Mouse (Mus musculus): ENCODE measurements around the gene Dnajc16. TPM values are rescaled to one million over a fixed set of nuclear protein-coding genes. Genes with fewer than 3 reads are reported as not detected.
A peak's percentile ranks its signal among the peaks of the same experiment; 100 is the strongest.

Gene Dnajc16
- total RNA-seq, 1 experiment: 12.1 TPM

- no peak for TF ChIP-seq HCFC1 (IDR thresholded peaks at IDR 0.05; ENCODE audit: borderline replicate concordance, insufficient read depth, low read length)
- in situ Hi-C loops (cut with MboI; ENCODE audit: low sequenced_read_pairs in 2 of 2, unreplicated experiment in 2 of 2): no loop called here
- Histone ChIP-seq H3K4me3 (ENCODE audit: insufficient read depth in 1 of 2, low read depth in 1 of 2, low read length in 2 of 2, poor library complexity in 1 of 2, severe bottlenecking in 1 of 2) (no peak overlapping the region), H3K36me3 (ENCODE audit: control insufficient read depth, insufficient read depth, low read length, poor library complexity, severe bottlenecking) (peaks cover 8% of the 10 kb centered on the region), H3K27ac (ENCODE audit: insufficient read depth, low read depth, low read length, poor library complexity, severe bottlenecking) (no peak overlapping the region), H3K9ac (ENCODE audit: insufficient read depth, low read depth, low read length, poor library complexity, severe bottlenecking) (no peak overlapping the region), H3K4me1 (ENCODE audit: control insufficient read depth in 2 of 2, insufficient read depth in 2 of 2, low read length in 2 of 2, poor library complexity in 1 of 2) (peaks cover 0 to 3% of the 10 kb centered on the region in 2 experiments; a peak in 1 of 4 replicates), H3K9me3 (ENCODE audit: control insufficient read depth, insufficient read depth, low read depth, low read length) (no peaks in the 10 kb centered on the region)
- DNase-seq (ENCODE audit: low read depth, low spot score): no peak
Observed at GRCm38 (mm10) chr4:141796356-141796755, 5.6 kb upstream of the Dnajc16 start.

GRCm38 (mm10) chr4:141794152-141794535 is 3.4 kb upstream of the Dnajc16 start:
- in situ Hi-C loops (cut with MboI; ENCODE audit: low sequenced_read_pairs in 2 of 2, unreplicated experiment in 2 of 2): no loop called here
- H3K27ac ChIP-seq (ENCODE audit: insufficient read depth, low read depth, low read length, poor library complexity, severe bottlenecking): no peak overlapping the region

GRCm38 (mm10) chr4:141793282-141794151 is 2.8 kb upstream of the Dnajc16 start, which contains the start of gene Casp9:
Gene Casp9 (plus strand): TSS chr4:141793612.
- Histone ChIP-seq H3K9ac (ENCODE audit: insufficient read depth, low read depth, low read length, poor library complexity, severe bottlenecking) (peak within 1 kb of the TSS; percentile 72), H3K4me3 (ENCODE audit: insufficient read depth in 1 of 2, low read depth in 1 of 2, low read length in 2 of 2, poor library complexity in 1 of 2, severe bottlenecking in 1 of 2) (peak within 1 kb of the TSS; percentile 82 to 84)

More at GRCm38 (mm10) chr4:141794152-141794535, 3.4 kb upstream of the Dnajc16 start:
- H3K4me3 ChIP-seq (ENCODE audit: insufficient read depth in 1 of 2, low read depth in 1 of 2, low read length in 2 of 2, poor library complexity in 1 of 2, severe bottlenecking in 1 of 2): peak overlapping the region; percentile 82 to 84
- TF ChIP-seq ZNF384 (IDR thresholded peaks at IDR 0.05; ENCODE audit: low read depth, low read length) (no peak), HCFC1 (IDR thresholded peaks at IDR 0.05; ENCODE audit: borderline replicate concordance, insufficient read depth, low read length) (no peak), MAFK (IDR thresholded peaks at IDR 0.05; ENCODE audit: insufficient read depth, low read depth, low read length) (no peak)
- no peak for DNase-seq (ENCODE audit: low read depth, low spot score)
- peak overlapping the region; percentile 72 for H3K9ac ChIP-seq (ENCODE audit: insufficient read depth, low read depth, low read length, poor library complexity, severe bottlenecking)
- H3K4me1 ChIP-seq (ENCODE audit: control insufficient read depth in 2 of 2, insufficient read depth in 2 of 2, low read length in 2 of 2, poor library complexity in 1 of 2): peaks cover 2 to 3% of the 10 kb centered on the region in 2 experiments; a peak in 2 of 4 replicates
- H3K36me3 ChIP-seq (ENCODE audit: control insufficient read depth, insufficient read depth, low read length, poor library complexity, severe bottlenecking): peaks cover 8% of the 10 kb centered on the region
- H3K9me3 ChIP-seq (ENCODE audit: control insufficient read depth, insufficient read depth, low read depth, low read length): no peaks in the 10 kb centered on the region

GRCm38 (mm10) chr4:141792554-141793281 is 2.0 kb upstream of the Dnajc16 start:
- no peak for TF ChIP-seq ZC3H11A (IDR thresholded peaks at IDR 0.05; ENCODE audit: borderline replicate concordance, low read depth, low read length)
- no peak for TF ChIP-seq MAFK (IDR thresholded peaks at IDR 0.05; ENCODE audit: insufficient read depth, low read depth, low read length)
- no peak for TF ChIP-seq HCFC1 (IDR thresholded peaks at IDR 0.05; ENCODE audit: borderline replicate concordance, insufficient read depth, low read length)
- TF ChIP-seq CHD2 (IDR thresholded peaks at IDR 0.05; ENCODE audit: low read depth, low read length): no peak
- TF ChIP-seq ZNF384 (IDR thresholded peaks at IDR 0.05; ENCODE audit: low read depth, low read length): no peak
- H3K9ac ChIP-seq (ENCODE audit: insufficient read depth, low read depth, low read length, poor library complexity, severe bottlenecking): peak overlapping the region; percentile 13; the same call in 1 of the 2 replicates
- no peak for DNase-seq (ENCODE audit: low read depth, low spot score)

More at GRCm38 (mm10) chr4:141793282-141794151, 2.8 kb upstream of the Dnajc16 start, which contains the start of gene Casp9:
- peak; percentile 94 for DNase-seq (ENCODE audit: low read depth, low spot score)
- Histone ChIP-seq H3K4me1 (ENCODE audit: control insufficient read depth in 2 of 2, insufficient read depth in 2 of 2, low read length in 2 of 2, poor library complexity in 1 of 2) (peaks cover 2 to 3% of the 10 kb centered on the region in 2 experiments; a peak in 2 of 4 replicates), H3K9me3 (ENCODE audit: control insufficient read depth, insufficient read depth, low read depth, low read length) (no peaks in the 10 kb centered on the region), H3K36me3 (ENCODE audit: control insufficient read depth, insufficient read depth, low read length, poor library complexity, severe bottlenecking) (peaks cover 8% of the 10 kb centered on the region), H3K27ac (ENCODE audit: insufficient read depth, low read depth, low read length, poor library complexity, severe bottlenecking) (peak within 1 kb of the TSS; percentile 45)
- in situ Hi-C loops (cut with MboI; ENCODE audit: low sequenced_read_pairs in 2 of 2, unreplicated experiment in 2 of 2): no loop called here
- no peak for TF ChIP-seq ZNF384 (IDR thresholded peaks at IDR 0.05; ENCODE audit: low read depth, low read length)
- 0 out of 2 replicates have a peak, but pooled peaks have one; percentile 52 for TF ChIP-seq HCFC1 (IDR thresholded peaks at IDR 0.05; ENCODE audit: borderline replicate concordance, insufficient read depth, low read length)

More at GRCm38 (mm10) chr4:141792554-141793281, 2.0 kb upstream of the Dnajc16 start:
- H3K4me1 ChIP-seq (ENCODE audit: control insufficient read depth in 2 of 2, insufficient read depth in 2 of 2, low read length in 2 of 2, poor library complexity in 1 of 2): peaks cover 2 to 3% of the 10 kb centered on the region in 2 experiments; a peak in 2 of 4 replicates
- no peak overlapping the region for H3K27ac ChIP-seq (ENCODE audit: insufficient read depth, low read depth, low read length, poor library complexity, severe bottlenecking)
- in situ Hi-C loops (cut with MboI; ENCODE audit: low sequenced_read_pairs in 2 of 2, unreplicated experiment in 2 of 2): no loop called here
- no peaks in the 10 kb centered on the region for H3K9me3 ChIP-seq (ENCODE audit: control insufficient read depth, insufficient read depth, low read depth, low read length)
- peak overlapping the region in 1 of 2 experiments; percentile 82; a peak in 2 of 4 replicates for H3K4me3 ChIP-seq (ENCODE audit: insufficient read depth in 1 of 2, low read depth in 1 of 2, low read length in 2 of 2, poor library complexity in 1 of 2, severe bottlenecking in 1 of 2)
- peaks cover 8% of the 10 kb centered on the region for H3K36me3 ChIP-seq (ENCODE audit: control insufficient read depth, insufficient read depth, low read length, poor library complexity, severe bottlenecking)

Data from ES-E14 (cell line).